Mouse (Mus musculus) neural tube, embryonic 11.5 days (tissue): ENCODE data around the gene Agbl4. TPM values are rescaled to one million over a fixed set of nuclear protein-coding genes. Genes with fewer than 3 reads are reported as not detected.

Experiments used
- ATAC-seq: fragments of 200-750 bp; cut with Nextera tagmentation; 2 replicates; pipeline ENCODE4 v1.8.0; 2017; ENCODE audit warnings: moderate number of reproducible peaks, mild to moderate bottlenecking, moderate TSS enrichment, moderate library complexity; ENCODE audit not compliant: insufficient read depth, low FRiP score, low TSS enrichment
- DNase-seq: peaks from one replicate; pipeline ENCODE4 v3.0.0-alpha.2; 2015; ENCODE audit warnings: low spot score
- H3K27ac ChIP-seq: fragments of 300-500 bp; sonication (generic); 2 replicates; pipeline ENCODE4 v1.5.1; 2014; ENCODE audit warnings: low read depth, mild to moderate bottlenecking, low read length
- H3K27me3 ChIP-seq: fragments of 300-500 bp; sonication (generic); 2 replicates; pipeline ENCODE4 v1.6.1; 2014; ENCODE audit warnings: mild to moderate bottlenecking, low read length, mixed read lengths; ENCODE audit not compliant: control insufficient read depth, insufficient read depth
- H3K36me3 ChIP-seq: fragments of 300-500 bp; sonication (generic); 2 replicates; pipeline ENCODE4 v1.6.1; 2014; ENCODE audit warnings: mild to moderate bottlenecking, low read length, moderate library complexity, mixed read lengths; ENCODE audit not compliant: control insufficient read depth, insufficient read depth
- H3K4me1 ChIP-seq: fragments of 300-500 bp; sonication (generic); 2 replicates; pipeline ENCODE4 v1.6.1; 2014; ENCODE audit warnings: low read length, mixed read lengths; ENCODE audit not compliant: control insufficient read depth, insufficient read depth
- H3K4me2 ChIP-seq: fragments of 300-500 bp; sonication (generic); 2 replicates; pipeline ENCODE4 v1.6.1; 2014; ENCODE audit warnings: low read depth, mild to moderate bottlenecking, moderate library complexity
- H3K4me3 ChIP-seq: fragments of 300-500 bp; sonication (generic); 2 replicates; pipeline ENCODE4 v1.5.1; 2014; ENCODE audit warnings: low read depth, low read length
- H3K9ac ChIP-seq: fragments of 300-500 bp; sonication (generic); 2 replicates; pipeline ENCODE4 v1.6.1; 2014; ENCODE audit warnings: mild to moderate bottlenecking, low read length
- H3K9me3 ChIP-seq: fragments of 300-500 bp; sonication (generic); 2 replicates; pipeline ENCODE4 v1.6.1; 2016; ENCODE audit warnings: low read length; ENCODE audit not compliant: control insufficient read depth
- WGBS: fragments of 180-500 bp; shearing (Covaris S2); extraction: QIAGEN DNeasy Blood & Tissue Kit; methylation state at CpG from one replicate; pipeline ENCODE4 v1.1.7; 2014; 5-methylcytosine and 5-hydroxymethylcytosine counted together
- polyA plus RNA-seq: library from polyadenylated mRNA; unstranded; fragments of >200 nt; fragmentation: Nextera tagmentation; extraction: Ambion mirVana; gene quantifications from 2 replicates; pipeline ENCODE4 v1.2.1, GENCODE M21; 2014

Gene Agbl4
- polyA plus RNA-seq, 1 experiment from 2014 or later: 1.1 TPM

DNA sequence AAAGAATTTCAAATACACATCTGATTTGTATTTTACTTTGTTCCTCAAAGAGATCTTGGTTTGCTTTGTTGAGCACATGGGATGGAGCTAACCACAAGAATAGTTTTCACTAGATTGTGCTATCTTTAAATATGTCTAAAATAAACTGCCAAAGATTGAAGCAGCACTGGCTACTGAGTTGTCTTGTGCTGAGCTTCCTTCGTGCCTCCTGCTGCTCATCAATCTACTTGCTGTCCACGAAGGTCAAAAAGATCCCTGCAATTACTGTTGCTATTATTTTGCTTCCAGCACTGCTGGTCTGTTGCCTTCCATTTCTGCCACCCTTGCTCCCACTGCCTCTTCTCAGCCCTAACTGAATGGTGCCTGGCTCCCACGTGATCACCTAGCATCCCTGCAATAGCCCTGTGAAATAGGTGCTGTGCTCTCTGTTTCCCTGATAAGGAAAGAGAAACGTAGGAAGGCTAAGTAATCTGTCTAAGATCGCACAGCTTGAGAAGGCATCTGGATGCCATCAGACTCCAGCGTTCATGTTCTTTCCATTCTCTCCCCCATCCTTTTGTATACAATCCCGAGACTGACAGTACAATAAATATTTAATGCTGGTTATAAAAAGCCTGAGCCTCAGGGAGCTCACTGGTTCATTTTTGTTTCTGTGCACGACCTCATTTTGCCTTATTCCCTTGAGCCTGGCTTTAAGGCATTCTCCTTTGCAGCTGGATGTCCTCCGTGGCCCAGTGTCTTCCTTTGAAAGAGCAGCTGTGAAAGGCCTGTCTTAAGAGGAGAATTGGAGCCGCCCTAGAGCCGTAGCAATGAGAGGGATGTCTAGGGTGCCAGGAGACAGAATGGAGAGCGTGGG lies 1273.3 kb downstream of the Agbl4 start:
- peak; percentile 33; the same call in 1 of the 2 replicates for ATAC-seq
- WGBS: 26% methylated on average over 12 of the region's 12 CpGs
- no peaks in the 10 kb centered on the region for H3K9me3 ChIP-seq

DNA sequence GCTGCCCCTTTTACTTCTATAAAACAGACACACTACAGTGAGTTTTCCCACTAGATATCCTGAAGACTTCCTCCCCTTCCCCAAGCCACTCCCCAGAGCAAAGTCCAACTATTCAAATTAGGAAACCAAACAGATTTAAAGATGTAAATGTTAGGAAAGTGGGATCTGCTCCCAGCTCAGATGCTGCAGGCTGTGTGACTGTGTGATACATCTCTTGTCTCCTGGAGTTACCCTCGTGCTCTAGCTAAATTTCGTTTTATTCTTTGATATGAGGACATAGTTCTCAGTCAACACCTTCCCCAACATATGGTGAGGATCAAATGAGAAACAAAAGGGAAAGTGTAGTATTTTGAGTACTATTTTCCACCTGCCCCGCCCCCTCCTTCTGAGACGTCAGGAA lies 1274.0 kb downstream of the Agbl4 start:
- Histone ChIP-seq H3K9ac (no peak overlapping the region), H3K4me2 (no peak overlapping the region), H3K36me3 (no peaks in the 10 kb centered on the region), H3K27me3 (no peaks in the 10 kb centered on the region), H3K9me3 (no peaks in the 10 kb centered on the region), H3K4me1 (no peaks in the 10 kb centered on the region), H3K27ac (peak overlapping the region; percentile 11; the same call in 1 of the 2 replicates), H3K4me3 (no peak overlapping the region)
- 67% methylated on average over 4 of the region's 4 CpGs for WGBS
- ATAC-seq: no peak
- no peak for DNase-seq

More for the DNA sequence above, 1273.3 kb downstream of the Agbl4 start:
- Histone ChIP-seq H3K9ac (no peak overlapping the region), H3K4me3 (no peak overlapping the region), H3K27ac (peak overlapping the region; percentile 11; the same call in 1 of the 2 replicates), H3K27me3 (no peaks in the 10 kb centered on the region), H3K4me1 (no peaks in the 10 kb centered on the region), H3K36me3 (no peaks in the 10 kb centered on the region), H3K4me2 (no peak overlapping the region)
- peak; percentile 18 for DNase-seq

DNA sequence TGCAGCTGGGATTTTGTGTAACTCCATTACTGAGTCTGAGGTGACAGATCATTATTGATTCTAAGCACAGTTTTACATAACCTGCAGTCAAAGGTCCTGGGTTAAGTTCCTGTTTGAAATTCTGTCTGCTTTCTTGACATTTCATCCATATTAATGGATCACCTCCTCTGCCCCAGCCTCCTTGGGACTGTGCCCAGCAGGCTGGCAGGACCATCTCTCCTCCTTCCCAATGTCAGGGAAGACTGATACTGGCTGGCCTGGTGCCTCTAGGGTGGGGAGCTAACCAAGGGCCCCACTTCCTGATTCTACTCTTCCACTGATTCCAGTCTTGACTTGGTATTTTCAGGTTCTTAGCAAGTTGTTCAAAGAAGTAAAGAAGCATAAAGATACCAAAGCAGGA lies 1276.4 kb downstream of the Agbl4 start:
- Histone ChIP-seq H3K4me3 (no peak overlapping the region), H3K36me3 (no peaks in the 10 kb centered on the region), H3K9ac (no peak overlapping the region), H3K9me3 (no peaks in the 10 kb centered on the region), H3K27ac (no peak overlapping the region), H3K27me3 (no peaks in the 10 kb centered on the region), H3K4me1 (no peaks in the 10 kb centered on the region), H3K4me2 (no peak overlapping the region)
- ATAC-seq: no peak
- DNase-seq: no peak

- Histone ChIP-seq H3K27me3 (no peaks in the 10 kb centered on the region), H3K27ac (no peak overlapping the region), H3K9ac (no peak overlapping the region), H3K4me1 (no peaks in the 10 kb centered on the region), H3K9me3 (no peaks in the 10 kb centered on the region), H3K4me2 (no peak overlapping the region), H3K36me3 (no peaks in the 10 kb centered on the region), H3K4me3 (no peak overlapping the region)
- DNase-seq (no peak), ATAC-seq (no peak)
- WGBS: 86% methylated on average over 5 of the region's 5 CpGs
Observed at GRCm38 (mm10) chr4:111681926-111682325, 1284.5 kb downstream of the Agbl4 start.

- Histone ChIP-seq H3K27ac (no peak overlapping the region), H3K9me3 (no peaks in the 10 kb centered on the region), H3K4me3 (no peak overlapping the region), H3K9ac (no peak overlapping the region), H3K36me3 (no peaks in the 10 kb centered on the region), H3K27me3 (no peaks in the 10 kb centered on the region), H3K4me1 (no peaks in the 10 kb centered on the region), H3K4me2 (no peak overlapping the region)
- DNase-seq (no peak), ATAC-seq (no peak)
- WGBS: 76% methylated on average over 3 of the region's 3 CpGs
Observed at GRCm38 (mm10) chr4:111682793-111683192, 1285.3 kb downstream of the Agbl4 start.

GRCm38 (mm10) chr4:111683843-111684242 lies 1286.4 kb downstream of the Agbl4 start:
- Histone ChIP-seq H3K4me1 (no peaks in the 10 kb centered on the region), H3K9me3 (no peaks in the 10 kb centered on the region), H3K27me3 (no peaks in the 10 kb centered on the region), H3K27ac (no peak overlapping the region), H3K9ac (no peak overlapping the region), H3K4me2 (no peak overlapping the region), H3K36me3 (no peaks in the 10 kb centered on the region), H3K4me3 (no peak overlapping the region)
- ATAC-seq: no peak
- 81% methylated on average over 5 of the region's 5 CpGs for WGBS
- DNase-seq: no peak

GRCm38 (mm10) chr4:111685951-111686350 lies 1288.5 kb downstream of the Agbl4 start:
- 64% methylated on average over 2 of the region's 2 CpGs for WGBS
- Histone ChIP-seq H3K4me1 (no peaks in the 10 kb centered on the region), H3K4me2 (no peak overlapping the region), H3K27ac (no peak overlapping the region), H3K27me3 (no peaks in the 10 kb centered on the region), H3K9ac (no peak overlapping the region), H3K4me3 (no peak overlapping the region), H3K36me3 (no peaks in the 10 kb centered on the region), H3K9me3 (no peaks in the 10 kb centered on the region)
- ATAC-seq: no peak
- no peak for DNase-seq

GRCm38 (mm10) chr4:111686951-111687350 lies 1289.5 kb downstream of the Agbl4 start:
- DNase-seq (peak; percentile 63), ATAC-seq (peak; percentile 72)
- Histone ChIP-seq H3K27me3 (no peaks in the 10 kb centered on the region), H3K27ac (no peak overlapping the region), H3K9me3 (no peaks in the 10 kb centered on the region), H3K4me3 (no peak overlapping the region), H3K36me3 (no peaks in the 10 kb centered on the region), H3K9ac (no peak overlapping the region), H3K4me2 (peak overlapping the region; percentile 31; the same call in 1 of the 2 replicates), H3K4me1 (no peaks in the 10 kb centered on the region)
- 10% methylated on average over 9 of the region's 9 CpGs for WGBS

DNA sequence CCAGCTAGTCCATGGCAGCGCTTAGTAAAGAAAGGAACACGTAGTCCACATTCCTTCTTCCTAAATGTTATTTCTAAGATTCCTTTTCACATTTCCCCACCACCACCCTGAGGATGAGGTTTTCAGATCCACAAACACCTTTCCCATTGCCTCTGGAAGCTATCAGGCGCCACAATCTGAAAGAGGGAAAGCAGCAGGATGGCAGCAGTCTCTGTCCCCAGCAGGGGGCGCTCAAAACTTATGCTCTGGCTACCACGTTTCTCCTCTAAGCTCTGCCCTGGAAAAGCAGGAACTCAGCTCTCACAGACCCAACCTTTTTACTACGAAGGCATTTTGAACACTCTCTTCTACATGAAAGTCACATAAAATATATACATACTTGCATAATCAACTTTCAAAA lies 1290.2 kb downstream of the Agbl4 start:
- Histone ChIP-seq H3K27ac (no peak overlapping the region), H3K4me3 (no peak overlapping the region), H3K9me3 (no peaks in the 10 kb centered on the region), H3K4me1 (no peaks in the 10 kb centered on the region), H3K4me2 (peak overlapping the region; percentile 17; the same call in 1 of the 2 replicates), H3K27me3 (no peaks in the 10 kb centered on the region), H3K36me3 (no peaks in the 10 kb centered on the region), H3K9ac (no peak overlapping the region)
- 22% methylated on average over 6 of the region's 6 CpGs for WGBS
- ATAC-seq: peak; percentile 56
- peak; percentile 85 for DNase-seq
